Mouse (Mus musculus) lung, embryonic 16.5 days (tissue): Measurements from ENCODE around the gene Gtpbp8. TPM values are rescaled to one million over a fixed set of nuclear protein-coding genes. Genes with fewer than 3 reads are reported as not detected.

Experiments
- ATAC-seq: fragments of 200-750 bp; cut with Nextera tagmentation; 2 replicates; pipeline ENCODE4 v1.8.0; 2017; ENCODE audit warnings: low read depth, mild to moderate bottlenecking, moderate library complexity
- H3K27ac ChIP-seq: fragments of 300-500 bp; sonication (generic); 2 replicates; pipeline ENCODE4 v1.5.1; 2014; ENCODE audit warnings: mild to moderate bottlenecking, control low read depth, low read length
- H3K27me3 ChIP-seq: fragments of 300-500 bp; sonication (generic); 2 replicates; pipeline ENCODE4 v1.6.1; 2014; ENCODE audit warnings: low read depth, low read length, mixed read lengths; ENCODE audit not compliant: control insufficient read depth, insufficient read depth
- H3K36me3 ChIP-seq: fragments of 300-500 bp; sonication (generic); 2 replicates; pipeline ENCODE4 v1.6.1; 2014; ENCODE audit warnings: low read length; ENCODE audit not compliant: control insufficient read depth, insufficient read depth
- H3K4me1 ChIP-seq: fragments of 300-500 bp; sonication (generic); replicated peaks from 2 replicates; pipeline ENCODE4 v1.6.1; 2014; ENCODE audit warnings: low read length, mixed read lengths; ENCODE audit not compliant: control insufficient read depth, insufficient read depth
- H3K4me2 ChIP-seq: fragments of 300-500 bp; sonication (generic); 2 replicates; pipeline ENCODE4 v1.6.1; 2014; ENCODE audit warnings: low read depth, low read length, control low read depth
- H3K4me3 ChIP-seq: fragments of 300-500 bp; sonication (generic); 2 replicates; pipeline ENCODE4 v1.5.1; 2014; ENCODE audit warnings: mild to moderate bottlenecking, low read length, control low read depth
- H3K9ac ChIP-seq: fragments of 300-500 bp; sonication (generic); 2 replicates; pipeline ENCODE4 v1.6.1; 2014; ENCODE audit warnings: low read length, control low read depth
- H3K9me3 ChIP-seq: fragments of 300-500 bp; sonication (generic); 2 replicates; pipeline ENCODE4 v1.6.1; 2016; ENCODE audit warnings: low read length; ENCODE audit not compliant: control insufficient read depth
- WGBS: fragments of 180-500 bp; shearing (Covaris S2); extraction: QIAGEN DNeasy Blood & Tissue Kit; methylation state at CpG from one replicate; pipeline ENCODE4 v1.1.7; 2014; 5-methylcytosine and 5-hydroxymethylcytosine counted together
- polyA plus RNA-seq: library from polyadenylated mRNA; unstranded; fragments of >200 nt; fragmentation: Nextera tagmentation; extraction: Ambion mirVana; gene quantifications from 2 replicates; pipeline ENCODE4 v1.2.1, GENCODE M21; 2015

Gtpbp8 gene
- polyA plus RNA-seq, 1 experiment from 2014 or later: 29.7 TPM

DNA sequence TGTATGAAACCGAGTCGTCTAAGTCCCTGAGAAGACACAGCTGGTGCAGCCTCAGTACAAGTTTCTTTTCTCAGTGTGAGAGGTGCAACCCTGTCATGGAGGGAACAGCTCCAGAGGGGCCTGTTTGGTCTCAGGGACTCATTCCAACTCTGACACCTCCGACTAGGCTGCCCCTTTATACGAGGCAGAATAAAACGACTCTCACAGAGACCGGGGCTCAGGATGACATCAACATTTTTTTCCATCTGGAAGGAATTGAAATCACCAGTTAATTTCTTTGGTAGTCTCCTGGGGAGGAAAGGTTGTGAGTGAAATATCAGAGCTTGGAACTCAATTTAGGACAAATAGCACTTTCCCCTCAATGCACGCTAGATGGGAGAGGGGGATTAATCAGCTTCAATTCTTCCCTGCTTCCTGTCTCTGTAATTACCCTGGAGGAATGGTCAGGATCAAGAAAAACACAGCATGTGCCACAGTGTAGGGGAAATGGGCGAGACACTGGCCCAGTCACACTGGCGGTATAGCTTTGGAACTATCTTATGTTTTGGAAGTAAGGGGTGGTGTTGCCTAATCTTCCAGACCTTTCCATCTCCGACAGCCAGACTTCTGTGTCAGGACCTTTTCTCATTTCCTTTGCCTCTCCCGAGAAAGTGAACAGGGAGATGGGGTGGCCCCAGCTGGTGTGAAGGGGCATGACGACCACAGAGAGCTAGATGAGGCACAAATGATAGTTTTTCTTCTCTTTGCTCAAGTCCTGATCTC, 50.1 kb downstream of the Gtpbp8 start:
- Histone ChIP-seq H3K36me3 (no peaks in the 10 kb centered on the region), H3K27me3 (no peaks in the 10 kb centered on the region), H3K9ac (no peak overlapping the region), H3K27ac (peak overlapping the region; percentile 93), H3K4me3 (no peak overlapping the region), H3K4me1 (peaks cover 29% of the 10 kb centered on the region), H3K9me3 (no peaks in the 10 kb centered on the region), H3K4me2 (peak overlapping the region; percentile 14; the same call in 1 of the 2 replicates)
- WGBS: 32% methylated on average over 12 of the region's 12 CpGs
- peak; percentile 96 for ATAC-seq

DNA sequence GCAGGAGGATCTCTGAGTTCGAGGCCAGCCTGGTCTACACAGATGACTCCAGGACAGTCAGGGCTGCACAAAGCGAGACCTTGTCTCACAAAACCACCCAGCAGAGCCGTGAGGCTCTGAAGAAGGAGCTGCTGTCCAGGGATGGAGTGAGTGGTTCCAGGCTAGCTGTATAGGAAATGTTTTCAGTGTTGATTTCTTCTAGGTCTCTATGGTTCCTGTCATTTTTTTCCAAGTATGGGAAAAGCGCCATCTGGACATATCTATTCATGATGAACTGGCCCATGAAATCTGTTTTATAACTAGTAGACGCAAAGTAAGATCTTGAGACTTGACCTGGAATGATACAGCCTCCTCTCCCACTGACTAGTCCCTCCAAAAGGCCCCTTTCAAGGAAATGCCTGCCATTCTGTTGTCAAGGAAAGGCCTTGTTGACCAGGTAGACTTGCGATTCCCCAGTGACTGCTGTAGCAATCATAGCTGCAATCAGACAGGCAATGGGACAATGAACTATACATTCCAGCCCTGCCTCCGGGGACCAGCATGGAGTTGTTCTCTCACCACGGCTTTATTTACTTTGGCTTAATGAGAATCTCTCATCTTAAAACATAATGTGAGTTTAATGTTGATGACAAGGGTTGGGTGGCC, 50.8 kb downstream of the Gtpbp8 start:
- no peak overlapping the region for H3K4me3 ChIP-seq
- H3K9ac ChIP-seq: no peak overlapping the region
- H3K27me3 ChIP-seq: no peaks in the 10 kb centered on the region
- no peak overlapping the region for H3K4me2 ChIP-seq
- no peaks in the 10 kb centered on the region for H3K36me3 ChIP-seq
- peak overlapping the region; percentile 93 for H3K27ac ChIP-seq
- peaks cover 30% of the 10 kb centered on the region for H3K4me1 ChIP-seq
- ATAC-seq: peak; percentile 37
- 40% methylated on average over 8 of the region's 8 CpGs for WGBS
- no peaks in the 10 kb centered on the region for H3K9me3 ChIP-seq

DNA sequence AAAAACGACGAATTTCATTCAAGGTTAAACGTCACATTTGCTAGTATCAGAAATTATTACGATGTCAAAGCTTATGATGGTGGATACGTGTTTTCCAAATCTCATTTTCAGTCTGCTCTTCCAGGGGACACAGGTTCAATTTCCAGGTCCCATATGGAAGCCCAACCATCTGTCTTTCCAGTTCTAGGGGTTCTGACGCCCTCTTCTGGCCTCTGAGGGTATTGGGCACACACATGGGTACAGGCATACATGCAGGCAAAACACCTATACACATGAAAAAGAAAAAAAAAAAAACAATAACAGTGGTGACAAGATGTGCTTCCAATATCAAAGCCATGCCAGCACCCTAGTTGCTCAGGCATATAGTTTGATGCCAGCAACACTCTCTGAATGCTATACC, 52.5 kb downstream of the Gtpbp8 start:
- H3K36me3 ChIP-seq: no peaks in the 10 kb centered on the region
- no peaks in the 10 kb centered on the region for H3K27me3 ChIP-seq
- peaks cover 30% of the 10 kb centered on the region for H3K4me1 ChIP-seq
- H3K9ac ChIP-seq: no peak overlapping the region
- ATAC-seq: no peak
- no peak overlapping the region for H3K27ac ChIP-seq
- WGBS: 66% methylated on average over 6 of the region's 6 CpGs
- H3K4me2 ChIP-seq: no peak overlapping the region
- no peaks in the 10 kb centered on the region for H3K9me3 ChIP-seq
- H3K4me3 ChIP-seq: no peak overlapping the region

DNA sequence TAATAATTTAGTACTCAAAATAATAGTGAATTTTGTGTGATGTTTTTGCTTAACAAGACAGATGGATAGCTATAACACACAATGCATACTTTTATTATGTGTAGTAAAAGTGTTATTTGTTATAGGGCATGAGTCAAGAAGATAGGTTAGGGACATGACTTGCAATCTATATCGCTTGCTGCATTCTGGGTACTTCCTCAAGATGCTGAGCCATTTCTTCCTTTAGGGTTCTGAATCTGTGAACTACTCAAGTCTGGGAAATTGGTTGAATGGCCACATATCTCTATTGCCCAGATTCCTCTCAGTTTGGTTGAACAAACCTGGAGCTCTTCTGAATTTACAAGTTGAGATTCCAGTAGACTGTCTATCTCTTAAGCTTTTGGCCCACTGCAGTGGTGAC, 53.6 kb downstream of the Gtpbp8 start:
- no peak overlapping the region for H3K27ac ChIP-seq
- no peak overlapping the region for H3K9ac ChIP-seq
- H3K27me3 ChIP-seq: no peaks in the 10 kb centered on the region
- no peak for ATAC-seq
- H3K36me3 ChIP-seq: no peaks in the 10 kb centered on the region
- peaks cover 30% of the 10 kb centered on the region for H3K4me1 ChIP-seq
- WGBS: 95% methylated on average over 1 of the region's 1 CpGs
- H3K4me3 ChIP-seq: no peak overlapping the region
- H3K4me2 ChIP-seq: no peak overlapping the region
- no peaks in the 10 kb centered on the region for H3K9me3 ChIP-seq

DNA sequence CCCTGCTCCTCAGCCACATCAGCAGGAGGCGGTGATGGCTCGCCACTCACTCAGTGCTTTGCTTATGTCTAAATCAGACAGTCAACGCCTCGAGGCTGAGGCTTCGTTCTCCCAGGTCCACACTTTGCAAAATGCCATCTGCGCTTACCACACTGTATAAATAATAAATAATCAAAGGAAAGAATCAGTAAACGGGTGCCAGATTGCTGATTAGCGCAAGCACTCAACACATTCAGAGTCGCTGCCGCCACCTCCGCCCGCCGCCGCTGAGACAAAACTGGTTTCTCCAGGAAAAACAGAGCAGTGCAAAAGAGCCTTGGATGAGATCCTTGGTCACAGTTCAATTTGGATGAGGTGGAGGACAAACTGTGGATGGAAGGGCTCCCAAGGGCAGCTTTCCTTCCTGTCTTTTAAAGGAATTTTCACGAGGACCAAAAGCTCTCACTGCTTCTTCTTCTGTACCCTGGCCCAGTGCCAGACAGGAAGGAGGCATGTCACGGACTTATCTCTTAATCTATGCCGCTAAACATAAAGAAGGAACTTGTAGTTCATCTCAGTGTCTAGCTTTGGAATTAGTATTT, 54.5 kb downstream of the Gtpbp8 start:
- H3K4me3 ChIP-seq: peak overlapping the region; percentile 15; the same call in 1 of the 2 replicates
- no peaks in the 10 kb centered on the region for H3K36me3 ChIP-seq
- 0 out of 2 replicates have a peak overlapping the region, but pooled peaks have one; percentile 28 for H3K9ac ChIP-seq
- no peaks in the 10 kb centered on the region for H3K27me3 ChIP-seq
- 20% methylated on average over 17 of the region's 17 CpGs for WGBS
- peaks cover 28% of the 10 kb centered on the region for H3K4me1 ChIP-seq
- peak overlapping the region; percentile 88 for H3K27ac ChIP-seq
- peak overlapping the region; percentile 37 for H3K4me2 ChIP-seq
- ATAC-seq: 0 out of 2 replicates have a peak, but pooled peaks have one; percentile 1
- H3K9me3 ChIP-seq: no peaks in the 10 kb centered on the region

DNA sequence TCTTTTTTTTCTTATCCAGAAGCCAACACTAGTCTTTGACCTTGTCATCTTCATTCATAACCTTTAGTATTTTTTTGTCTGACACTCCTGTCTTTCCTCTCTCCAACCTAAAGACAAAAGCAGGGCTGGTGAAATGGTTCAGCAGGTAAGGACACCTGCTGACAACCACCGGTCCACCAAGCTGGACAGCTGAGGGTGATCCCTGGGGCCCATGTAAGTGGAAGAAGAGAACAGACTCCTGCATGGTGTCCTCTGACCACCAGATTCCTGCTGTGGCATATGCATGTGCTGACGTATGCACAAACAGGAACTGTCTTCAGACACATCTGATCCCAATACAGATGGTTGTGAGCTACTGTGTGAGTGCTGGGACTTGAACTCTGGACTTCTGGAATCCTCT, 55.1 kb downstream of the Gtpbp8 start:
- no peaks in the 10 kb centered on the region for H3K9me3 ChIP-seq
- 67% methylated on average over 2 of the region's 2 CpGs for whole genome bisulfite sequencing
- H3K36me3 ChIP-seq: no peaks in the 10 kb centered on the region
- peaks cover 28% of the 10 kb centered on the region for H3K4me1 ChIP-seq
- H3K4me3 ChIP-seq: no peak overlapping the region
- H3K4me2 ChIP-seq: 0 out of 2 replicates have a peak overlapping the region, but pooled peaks have one; percentile 37
- no peak for ATAC-seq
- peak overlapping the region; percentile 88 for H3K27ac ChIP-seq
- H3K27me3 ChIP-seq: no peaks in the 10 kb centered on the region
- H3K9ac ChIP-seq: no peak overlapping the region

DNA sequence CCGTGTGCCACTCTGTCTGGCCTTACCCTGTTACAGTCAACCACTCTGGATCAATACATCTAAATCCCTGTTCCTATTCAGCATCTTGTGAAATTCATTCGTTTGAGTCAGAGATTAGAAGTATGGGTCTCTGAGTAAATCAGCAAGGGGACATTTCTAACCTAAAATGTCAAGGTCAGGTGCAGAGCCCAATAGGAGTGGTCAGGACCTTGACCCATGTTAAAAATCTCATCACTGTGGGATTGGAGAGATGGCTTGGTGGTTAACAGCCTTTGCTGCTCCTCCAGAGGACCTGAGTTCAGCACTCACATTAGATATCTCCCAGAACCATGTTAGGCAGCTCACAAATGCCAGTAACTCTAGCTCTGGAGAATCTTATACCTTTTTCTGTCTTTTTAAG, 55.7 kb downstream of the Gtpbp8 start:
- Histone ChIP-seq H3K4me1 (peaks cover 28% of the 10 kb centered on the region), H3K27me3 (no peaks in the 10 kb centered on the region), H3K36me3 (no peaks in the 10 kb centered on the region), H3K4me2 (no peak overlapping the region), H3K9me3 (no peaks in the 10 kb centered on the region), H3K27ac (no peak overlapping the region), H3K9ac (no peak overlapping the region), H3K4me3 (no peak overlapping the region)
- no peak for ATAC-seq
- 76% methylated on average over 2 of the region's 2 CpGs for WGBS

DNA sequence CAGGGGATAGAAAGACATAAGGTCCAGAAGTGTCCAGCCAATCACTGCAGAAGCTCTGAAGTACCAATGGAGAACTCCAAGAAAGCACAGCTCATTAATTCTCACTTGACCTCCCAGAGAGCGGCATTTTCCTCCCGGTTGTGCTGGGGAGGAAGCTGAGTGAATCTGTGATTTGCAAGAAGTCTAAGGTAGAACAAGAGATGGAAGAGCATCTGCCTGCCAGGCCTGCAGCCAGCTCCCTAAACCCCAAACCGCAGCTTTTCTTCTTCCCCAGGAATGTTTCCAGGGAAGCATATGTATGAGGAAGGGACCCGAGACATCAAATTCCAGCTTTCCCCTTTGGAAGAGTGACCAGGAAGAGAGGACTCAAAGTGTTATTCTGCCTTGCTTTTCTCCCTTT, 57.7 kb downstream of the Gtpbp8 start:
- Histone ChIP-seq H3K4me1 (peaks cover 28% of the 10 kb centered on the region), H3K27me3 (no peaks in the 10 kb centered on the region), H3K4me3 (no peak overlapping the region), H3K4me2 (no peak overlapping the region; the same call in 1 of the 2 replicates), H3K27ac (peak overlapping the region; percentile 37; the same call in 1 of the 2 replicates), H3K9ac (no peak overlapping the region), H3K9me3 (no peaks in the 10 kb centered on the region), H3K36me3 (no peaks in the 10 kb centered on the region)
- ATAC-seq: 0 out of 2 replicates have a peak, but pooled peaks have one; percentile 32
- 11% methylated on average over 4 of the region's 4 CpGs for WGBS
